Mouse (Mus musculus): ENCODE data around the gene Calm3.

- no peak for TF ChIP-seq CTCF (IDR thresholded peaks at IDR 0.05; ENCODE audit: low read depth, low read length)
- no peak for TF ChIP-seq POLR2A (IDR thresholded peaks at IDR 0.05; ENCODE audit: extremely low read depth, insufficient read depth, low read length)
Measured at GRCm38 (mm10) chr7:16903439-16903955, 20.4 kb downstream of the Calm3 start.
